Mouse (Mus musculus) fat pad, adult 2 months (tissue): ENCODE results near the gene Fam81a.

ENCODE experiments used
- DNase-seq: peaks from one replicate; pipeline ENCODE4 v3.0.0-alpha.2; 2011; ENCODE audit warnings: low read depth, low spot score; ENCODE audit errors: extremely low read depth

Fam81a gene

DNA sequence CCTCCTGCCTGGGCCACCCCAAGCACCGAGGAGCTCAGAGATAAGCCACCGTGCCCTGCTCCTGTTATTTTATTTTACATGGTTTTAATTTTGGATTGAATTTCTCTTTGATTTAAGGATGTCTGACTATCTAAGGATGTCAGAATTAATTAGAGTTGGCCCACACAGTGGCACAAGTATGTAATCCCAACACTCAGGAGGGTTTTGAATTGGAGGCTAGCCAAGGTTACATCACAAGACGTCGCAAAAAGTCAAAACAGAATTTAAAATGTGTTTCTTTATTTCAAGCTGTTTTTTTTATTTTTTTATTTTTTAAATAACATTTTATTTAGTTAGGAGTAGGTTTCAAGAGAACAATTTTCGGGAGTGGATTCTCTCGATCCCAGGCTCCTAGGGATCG, 31.5 kb downstream of the Fam81a start:
- DNase-seq: no peak

DNA sequence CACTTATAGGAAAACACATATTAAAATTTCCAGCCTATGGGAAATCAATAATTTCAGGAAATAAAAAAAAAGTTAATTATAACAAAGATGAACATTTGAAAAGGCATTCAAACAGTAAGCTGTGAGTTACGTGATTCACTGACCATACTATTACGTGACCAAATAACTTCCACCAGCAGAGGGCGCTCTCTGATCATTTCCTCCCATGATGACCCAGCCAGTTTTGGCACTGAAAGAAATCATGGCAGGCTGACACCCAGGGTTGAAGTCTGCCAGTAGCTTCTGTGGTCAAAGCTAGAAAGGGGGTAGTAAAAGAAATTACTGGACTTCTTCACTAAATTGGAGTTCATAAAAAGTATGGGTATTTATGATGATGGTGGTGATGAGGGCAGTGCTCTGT, 33.1 kb downstream of the Fam81a start:
- no peak for DNase-seq

DNA sequence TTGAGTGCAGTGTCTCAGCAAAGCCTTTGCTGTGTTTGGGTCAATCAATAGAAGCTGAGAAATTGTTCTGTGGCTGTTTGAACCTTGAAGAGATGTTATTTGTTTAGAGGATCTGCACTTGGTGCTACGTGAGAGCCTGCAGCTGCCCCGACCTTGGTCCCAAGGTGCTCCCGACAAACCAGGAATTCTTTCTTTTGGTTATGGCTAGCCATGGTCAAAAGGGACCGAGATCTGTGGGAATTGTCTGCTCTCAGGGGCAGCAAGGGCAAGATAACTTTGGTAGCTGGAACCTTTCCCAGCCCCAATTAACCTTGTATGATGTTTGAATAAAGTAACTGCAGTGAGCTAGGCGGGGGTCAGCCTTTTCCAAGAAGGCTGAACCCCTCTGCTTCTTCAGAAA, 34.2 kb downstream of the Fam81a start:
- DNase-seq: no peak

DNA sequence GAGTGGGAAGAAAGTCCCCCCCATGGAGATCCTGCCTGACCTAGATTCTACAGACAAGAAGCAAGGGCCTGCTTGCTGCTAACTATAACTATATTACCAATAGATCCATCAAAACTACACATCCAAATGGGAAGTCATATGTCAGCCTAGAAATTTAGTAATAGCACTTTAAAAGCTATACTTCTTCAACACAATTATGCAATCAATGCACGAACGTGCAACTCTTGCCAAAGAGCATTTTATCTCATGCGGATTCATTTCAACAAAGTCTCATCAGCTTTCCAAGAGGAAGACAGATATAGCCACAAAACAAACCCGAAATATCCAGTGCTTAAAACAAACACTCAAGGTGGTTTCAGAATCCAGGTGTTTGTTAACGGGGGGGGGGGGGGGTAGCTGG, 36.8 kb downstream of the Fam81a start:
- no peak for DNase-seq

DNA sequence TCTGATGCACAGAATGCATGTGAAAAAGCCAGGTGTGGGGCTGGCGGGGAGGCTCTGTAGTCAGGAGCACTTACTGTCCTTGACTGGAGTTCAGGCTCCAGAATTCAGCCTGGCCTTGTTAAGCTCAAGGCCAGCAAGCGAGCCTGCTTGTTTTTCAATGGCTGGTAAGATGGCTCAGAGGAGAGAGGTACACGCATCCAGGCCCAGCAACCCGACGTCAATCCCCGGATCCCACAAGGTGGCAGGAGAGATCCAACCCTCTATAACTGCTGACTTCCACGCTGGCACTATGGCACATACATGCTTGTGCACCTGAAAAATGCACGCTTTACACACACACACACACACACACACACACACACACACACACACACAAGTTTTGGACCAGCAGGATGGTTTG, 39.3 kb downstream of the Fam81a start:
- DNase-seq: no peak

DNA sequence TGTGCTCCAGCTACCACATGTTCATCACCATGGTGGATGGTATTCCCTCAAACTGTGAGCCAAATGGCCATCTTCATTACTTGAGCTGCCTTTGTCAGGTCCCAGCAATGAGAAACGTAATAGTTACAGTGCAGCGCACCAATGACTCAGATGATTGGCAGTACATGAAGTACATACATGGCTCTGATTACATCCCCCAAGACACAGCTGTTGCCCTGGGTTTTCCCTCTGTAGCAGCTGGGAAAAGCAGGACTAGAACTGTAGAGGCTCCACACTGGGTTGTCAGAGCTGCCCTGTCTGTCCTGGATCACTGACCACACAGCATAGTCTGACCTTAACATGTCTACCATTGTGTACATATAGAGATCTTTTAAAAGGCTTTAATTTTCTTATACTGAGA, 44.8 kb downstream of the Fam81a start:
- DNase-seq: no peak

DNA sequence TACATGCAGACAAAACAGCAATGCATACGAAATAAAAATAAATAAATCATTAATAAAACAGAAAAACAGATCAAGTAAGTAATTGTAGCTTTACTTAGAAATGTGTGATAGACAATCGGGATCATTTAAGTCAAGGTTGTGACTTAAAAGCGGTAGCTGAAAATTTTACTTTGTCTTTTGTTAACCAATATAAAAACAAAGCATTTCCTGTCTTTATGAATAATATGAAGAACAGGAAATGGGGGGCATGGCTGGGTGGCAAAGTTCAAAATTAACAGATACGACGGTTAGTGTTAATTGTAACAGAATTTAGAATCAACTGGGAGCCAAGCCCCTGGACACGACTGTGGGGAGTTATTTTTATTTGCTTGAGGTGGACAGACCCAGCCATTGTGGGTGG, 47.3 kb downstream of the Fam81a start:
- no peak for DNase-seq

DNA sequence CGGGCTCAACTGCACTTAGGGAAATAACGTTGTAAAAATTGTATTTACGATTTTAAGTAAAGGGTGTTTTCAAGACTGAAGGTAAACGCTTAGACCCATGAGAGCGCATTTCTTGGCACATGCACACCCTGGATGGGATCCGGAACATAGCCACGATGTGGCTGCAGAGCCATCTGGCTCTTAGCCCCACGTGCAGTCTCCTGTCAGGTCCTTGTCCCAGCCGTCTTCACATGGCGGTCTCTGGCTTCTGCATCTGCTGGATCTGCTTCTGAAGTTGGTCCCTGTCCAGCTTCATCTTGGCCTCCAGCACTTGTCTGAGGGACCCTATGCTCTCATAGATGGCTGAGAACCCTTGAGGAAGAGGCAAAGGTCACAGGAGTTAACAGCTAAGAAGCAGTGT, 51.8 kb downstream of the Fam81a start:
- DNase-seq: no peak

DNA sequence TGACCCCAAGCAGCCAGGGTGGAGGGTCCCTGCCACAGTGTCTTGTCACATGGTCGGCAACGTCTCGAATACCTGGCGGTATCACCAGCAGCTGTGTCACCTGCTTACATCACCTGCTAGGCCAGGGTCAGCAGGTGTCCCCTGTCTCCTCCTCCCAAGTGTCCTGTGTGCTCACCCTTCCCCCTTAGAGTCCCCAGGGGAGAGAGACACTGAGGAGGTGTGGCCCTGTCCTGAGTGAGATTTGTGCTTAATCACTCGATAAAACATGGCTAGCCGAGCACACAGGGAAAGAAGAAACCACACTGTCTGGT, 53.6 kb downstream of the Fam81a start:
- DNase-seq: no peak

DNA sequence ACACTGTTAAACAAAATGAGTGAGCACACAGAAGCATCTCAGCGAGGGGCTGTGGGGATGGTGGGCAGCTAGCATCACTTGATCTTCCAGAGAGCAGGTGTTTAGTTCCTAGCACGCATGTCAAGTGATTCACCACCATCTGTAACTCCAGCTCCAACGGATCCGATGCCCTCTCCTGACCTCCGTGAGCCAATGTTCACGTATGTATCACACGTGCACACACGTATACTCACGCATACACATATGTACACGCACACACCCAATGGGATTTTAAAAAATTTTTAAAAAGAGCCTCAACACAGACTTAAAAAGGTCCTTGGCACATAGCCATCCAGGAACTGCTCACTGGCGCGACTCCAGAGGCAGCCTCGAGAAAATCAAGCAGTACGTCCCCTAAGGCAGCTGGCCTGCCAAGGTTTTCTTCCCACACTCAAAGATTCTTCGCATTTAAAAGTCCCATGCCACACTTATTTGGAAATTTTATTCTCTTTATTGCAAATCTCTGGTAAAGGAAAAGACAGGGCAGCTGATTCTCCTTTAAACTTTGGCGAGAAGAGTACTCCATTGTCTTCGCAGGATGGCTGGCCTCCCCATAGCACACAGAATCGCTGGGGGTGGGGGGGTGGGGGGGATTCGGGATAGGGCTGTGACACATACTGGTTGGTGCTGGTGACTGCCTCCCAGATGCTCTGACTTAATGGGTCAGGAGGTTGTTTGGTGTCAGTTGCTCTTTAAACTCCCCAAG, 54.1 kb downstream of the Fam81a start:
- DNase-seq: no peak

DNA sequence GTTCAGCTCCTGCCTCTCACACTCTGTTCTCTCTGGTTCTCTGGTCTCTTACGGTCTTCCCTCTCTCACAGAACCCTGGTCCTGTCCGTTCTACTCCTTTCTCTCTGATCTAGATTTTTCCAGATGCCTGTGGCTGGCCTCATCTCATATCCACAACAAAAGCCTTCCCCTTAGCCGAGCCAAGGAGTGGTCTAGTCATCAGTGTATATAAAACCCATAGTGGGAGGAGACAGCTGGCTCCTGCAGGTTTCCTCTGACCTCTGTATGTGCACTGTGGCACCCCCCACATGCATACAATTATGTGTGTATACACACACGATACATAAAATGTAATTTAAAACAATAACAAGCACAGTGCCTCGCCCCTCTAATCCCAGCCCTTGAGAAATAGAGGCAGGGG, 55.0 kb downstream of the Fam81a start:
- DNase-seq: no peak

DNA sequence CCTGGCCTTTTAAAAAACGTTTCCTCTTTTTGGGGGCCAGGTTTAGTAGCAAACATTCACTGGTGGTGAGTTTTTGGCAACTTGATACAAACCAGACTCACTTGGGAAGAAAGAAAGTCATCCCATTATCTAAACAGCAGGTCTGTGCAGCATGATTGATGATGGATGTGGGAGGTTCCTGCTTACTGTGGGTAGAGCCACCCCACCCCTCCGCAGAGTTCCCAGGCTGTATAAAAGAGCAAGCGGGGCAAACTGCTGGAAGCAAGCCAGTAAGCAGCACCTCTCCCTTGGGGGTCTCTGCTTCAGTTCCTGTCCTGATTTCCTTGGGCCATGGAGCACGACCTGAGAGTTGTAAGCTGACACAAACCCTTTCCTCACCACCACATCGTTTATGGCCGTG, 56.3 kb downstream of the Fam81a start:
- DNase-seq: no peak

DNA sequence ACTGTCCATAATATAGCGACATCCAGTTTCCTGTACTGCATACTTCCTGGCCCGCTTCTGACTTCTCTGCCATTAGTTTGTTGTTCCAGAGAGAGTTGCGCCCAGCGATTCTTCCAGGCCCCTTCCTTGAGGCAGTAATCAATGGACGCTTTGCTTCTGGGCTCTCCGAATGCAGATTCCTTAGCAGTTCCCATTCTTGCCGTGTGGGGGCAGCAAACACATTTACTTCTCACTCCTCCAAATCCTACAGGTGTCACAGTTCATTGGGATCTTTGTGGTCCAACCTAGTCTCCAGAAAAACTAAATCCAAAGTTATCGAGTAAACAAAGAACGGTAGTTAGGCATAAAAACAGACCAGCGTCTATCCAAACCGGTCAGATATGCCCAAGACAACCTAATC, 58.3 kb downstream of the Fam81a start:
- no peak for DNase-seq

DNA sequence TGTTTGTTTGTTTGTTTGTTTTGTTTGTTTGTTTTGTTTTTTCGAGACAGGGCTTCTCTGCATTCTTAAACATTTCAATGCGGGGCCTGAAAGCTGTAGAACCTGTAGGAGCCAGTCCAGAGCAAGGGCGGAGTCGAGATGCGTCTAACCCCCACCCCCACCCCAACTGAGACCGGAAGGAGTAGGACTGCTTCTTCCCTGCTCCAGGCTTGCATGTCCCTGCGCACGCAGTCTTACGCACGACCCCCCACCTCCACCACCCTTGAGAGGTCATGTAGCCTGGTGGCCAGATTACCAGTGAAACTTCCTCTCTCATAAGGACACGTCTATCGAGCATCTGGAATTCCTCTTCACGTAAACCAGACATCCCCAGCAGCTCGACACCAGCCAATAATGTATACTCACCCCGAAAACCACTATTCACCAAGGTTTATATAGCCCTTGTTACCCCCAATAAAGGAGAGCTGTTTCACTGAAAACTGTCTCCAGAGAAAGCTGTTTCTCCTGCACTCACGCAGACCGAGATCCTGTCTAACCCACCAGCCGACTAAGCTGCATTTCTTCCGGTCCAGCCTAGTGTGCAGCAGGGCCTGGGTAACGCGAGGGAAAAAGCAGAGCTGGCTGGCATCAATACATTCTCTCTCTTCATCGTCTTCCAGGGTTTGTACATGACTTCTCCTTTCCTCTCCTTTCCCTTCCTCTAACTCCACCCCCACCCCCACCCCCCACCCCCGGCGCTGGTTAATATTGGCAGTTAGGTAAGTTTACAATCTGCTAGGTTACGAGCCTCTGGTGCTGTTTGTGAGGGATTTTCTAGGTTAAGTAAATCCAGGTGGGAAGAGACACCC, 59.8 kb downstream of the Fam81a start:
- DNase-seq: no peak

DNA sequence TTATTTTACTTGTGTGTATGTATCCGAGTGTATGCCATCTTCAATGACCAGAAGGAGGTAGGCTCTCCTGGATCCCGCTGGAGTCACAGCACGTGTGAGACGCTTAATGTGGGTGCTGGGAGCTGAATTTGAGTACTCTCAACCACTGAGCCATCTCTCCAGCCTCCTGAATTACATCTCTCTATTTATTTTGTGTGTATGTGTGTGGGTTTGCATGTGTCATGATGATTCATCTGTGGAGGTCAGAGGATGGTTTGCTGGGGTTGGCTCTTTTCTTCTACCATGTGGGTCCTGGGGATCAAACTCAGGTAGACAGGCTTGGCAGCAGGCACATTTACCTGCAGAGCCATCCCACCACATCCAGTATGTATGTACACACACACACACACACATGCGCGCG, 60.6 kb downstream of the Fam81a start:
- no peak for DNase-seq

DNA sequence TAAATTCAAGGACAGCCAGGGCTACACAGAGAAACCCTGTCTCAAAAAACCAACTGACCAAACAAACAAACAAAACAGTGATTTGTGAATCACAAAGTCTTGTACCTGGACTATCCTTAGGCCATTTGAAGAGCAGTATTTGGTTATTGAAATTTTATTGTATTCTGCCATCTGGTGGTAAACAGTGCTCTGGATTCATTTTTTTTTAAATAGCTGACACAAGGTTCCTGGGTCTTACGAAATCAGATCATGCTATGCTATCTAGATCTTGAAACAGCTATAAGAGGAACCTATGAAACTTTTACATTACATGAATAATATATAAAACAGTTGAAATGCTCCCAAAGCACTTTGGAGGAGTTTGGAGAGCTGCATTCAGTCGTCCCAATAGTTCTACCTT, 61.4 kb downstream of the Fam81a start:
- DNase-seq: no peak

DNA sequence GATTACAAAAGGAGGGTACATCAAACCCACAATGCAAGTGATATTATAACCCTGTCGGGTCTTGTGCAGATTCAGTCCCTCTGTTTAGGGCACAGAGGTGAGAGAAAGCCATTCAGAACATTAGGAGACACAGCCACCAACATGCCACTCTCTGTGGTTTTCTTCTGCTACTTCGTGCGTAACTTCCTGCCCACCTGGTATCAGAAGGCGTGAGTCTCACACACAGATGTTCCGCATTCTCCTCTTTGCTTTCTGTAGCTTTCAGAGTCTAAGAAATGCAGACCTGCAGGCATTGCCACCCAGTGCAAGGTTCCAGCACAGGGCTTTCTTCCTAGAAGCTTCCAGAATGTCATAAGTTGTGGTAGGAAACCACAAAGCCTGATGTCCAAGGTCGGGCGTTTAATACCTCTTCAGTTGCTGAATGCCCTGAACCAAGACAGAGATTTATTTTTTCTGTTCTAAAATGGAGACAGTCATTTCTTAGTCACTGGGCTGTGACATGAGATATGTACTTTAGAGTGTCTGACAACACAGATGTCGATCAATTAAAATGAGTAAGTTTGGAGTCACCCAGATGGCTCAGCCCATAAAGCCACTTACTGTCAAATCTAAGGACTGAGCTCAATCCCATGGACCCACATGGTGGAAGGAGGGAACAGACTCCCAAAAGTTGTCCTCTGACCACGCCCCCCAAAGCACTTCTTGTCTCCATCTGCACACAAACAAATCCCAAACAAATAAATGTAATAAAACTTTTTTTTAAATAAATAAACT, 62.1 kb downstream of the Fam81a start:
- DNase-seq: no peak

DNA sequence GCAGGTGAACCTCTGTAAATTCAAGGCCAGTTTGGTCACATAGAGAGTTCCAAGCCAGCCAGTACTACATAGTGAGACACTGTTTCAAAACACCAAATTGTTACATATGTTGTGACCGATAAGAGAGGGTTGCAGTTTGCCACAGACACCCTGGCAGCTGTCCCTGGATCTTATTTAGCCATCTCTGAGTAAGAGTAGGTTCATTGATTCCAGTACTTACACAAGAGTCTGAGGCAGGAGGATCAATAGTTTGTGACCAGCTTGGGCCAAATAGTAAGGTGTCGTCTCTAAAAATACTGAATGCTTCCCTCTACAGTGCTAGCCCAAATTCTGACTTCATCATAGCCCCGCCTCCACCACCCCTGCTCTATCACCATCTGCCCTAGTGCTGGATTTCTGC, 64.3 kb downstream of the Fam81a start:
- DNase-seq: no peak

DNA sequence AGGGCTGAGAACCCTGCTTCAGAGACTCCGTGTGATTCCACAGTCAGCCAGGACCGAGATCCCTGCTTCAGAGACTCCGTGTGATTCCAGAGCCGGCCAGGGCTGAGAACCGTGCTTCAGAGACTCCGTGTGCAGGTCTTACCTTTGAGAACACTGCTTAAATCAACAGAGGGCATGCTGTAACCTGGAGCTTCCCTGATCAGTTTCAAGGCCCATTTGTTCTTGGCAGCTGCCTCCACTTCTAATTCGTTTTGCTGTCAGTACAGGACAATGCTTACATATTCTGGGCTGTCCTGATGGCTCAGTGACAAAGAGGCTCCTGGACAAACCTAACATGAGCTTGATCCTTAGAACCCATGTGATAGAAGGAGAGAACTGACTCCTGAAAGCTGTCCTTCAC, 65.2 kb downstream of the Fam81a start:
- DNase-seq: no peak

DNA sequence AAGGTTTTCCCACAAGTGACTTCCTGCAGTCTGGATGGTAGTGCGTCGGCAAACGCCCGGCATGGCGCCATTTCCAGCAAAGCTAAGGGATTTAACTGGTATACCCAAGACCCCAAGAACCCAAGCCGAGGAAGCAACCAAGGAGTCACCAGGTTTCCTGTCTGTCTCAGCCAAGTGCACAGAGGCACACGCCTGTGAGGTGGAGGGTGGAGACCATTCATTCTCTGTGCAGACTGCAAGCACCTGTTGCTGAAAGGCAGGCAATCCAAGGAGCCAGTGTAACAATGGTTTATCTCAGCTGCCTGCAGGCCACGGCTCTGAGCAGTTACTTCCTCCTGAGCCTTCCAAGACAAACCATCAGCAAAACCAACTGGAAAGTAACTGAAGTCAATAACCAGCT, 70.0 kb downstream of the Fam81a start:
- no peak for DNase-seq

DNA sequence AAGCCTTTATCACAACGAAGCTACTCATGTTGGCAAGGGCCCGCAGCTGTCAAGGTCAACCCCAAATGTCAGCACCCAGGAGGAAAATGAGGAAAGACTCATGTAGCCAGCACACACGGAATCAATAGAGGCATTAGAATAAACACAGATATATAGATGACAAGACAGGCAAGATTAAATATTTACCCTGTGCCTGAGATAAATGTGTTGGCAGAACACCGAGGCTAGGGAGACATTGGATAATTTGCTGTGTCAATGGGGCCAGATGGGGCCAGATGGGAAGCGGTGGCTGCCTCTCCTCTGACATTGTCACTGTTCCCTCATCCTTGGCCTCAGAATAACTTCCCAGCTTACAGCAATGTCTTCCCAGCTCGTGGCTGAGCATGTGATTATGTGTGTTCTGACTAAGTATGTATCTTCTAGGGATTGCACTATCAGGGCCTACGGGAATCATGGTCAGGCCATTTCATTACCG, 72.4 kb downstream of the Fam81a start:
- DNase-seq: no peak

DNA sequence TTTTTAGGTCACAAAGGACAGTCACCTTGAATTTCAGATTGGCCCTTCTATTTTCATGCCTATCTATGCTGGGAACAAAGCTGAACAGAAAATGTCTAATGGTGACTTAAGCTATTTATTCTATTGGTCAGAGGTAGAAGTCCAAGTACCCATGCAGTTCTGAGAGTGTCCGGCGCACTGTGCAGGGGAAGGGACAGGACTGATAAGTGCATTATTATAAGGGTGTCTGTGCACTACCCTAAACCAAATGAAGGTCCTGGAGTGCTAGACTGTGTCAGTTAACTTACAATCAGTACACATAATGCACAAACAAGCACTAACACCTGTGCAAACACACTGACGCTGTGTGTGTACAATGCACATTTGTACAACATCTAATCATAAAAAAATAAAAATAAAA, 74.9 kb downstream of the Fam81a start:
- DNase-seq: no peak
